Mouse (Mus musculus): ENCODE results near the gene Rbm12. TPM values are rescaled to one million over a fixed set of nuclear protein-coding genes. Genes with fewer than 3 reads are reported as not detected.

Gene Rbm12
- polyA plus RNA-seq, 1 experiment from 2014 or later: 24.4 TPM

GRCm38 (mm10) chr2:156087391-156088110 lies 24.2 kb downstream of the Rbm12 start:
- Histone ChIP-seq H3K36me3 (replicated peaks; ENCODE audit: control insufficient read depth, insufficient read depth) (peaks cover 13% of the 10 kb centered on the region), H3K4me2 (replicated peaks) (no peak overlapping the region), H3K27ac (no peak overlapping the region), H3K9me3 (ENCODE audit: control insufficient read depth, low read length) (no peaks in the 10 kb centered on the region), H3K9ac (no peak overlapping the region), H3K4me3 (replicated peaks; ENCODE audit: low read length) (no peak overlapping the region), H3K4me1 (replicated peaks; ENCODE audit: control insufficient read depth, insufficient read depth, low read length) (peaks cover 10% of the 10 kb centered on the region; the same call in 1 of the 2 replicates), H3K27me3 (ENCODE audit: control insufficient read depth, insufficient read depth, low read length) (no peaks in the 10 kb centered on the region)
- DNase-seq (ENCODE audit: low spot score) (no peak), ATAC-seq (ENCODE audit: low FRiP score) (no peak)
- 93% methylated on average over 7 of the region's 7 CpGs for WGBS

GRCm38 (mm10) chr2:156084541-156084940 lies 27.2 kb downstream of the Rbm12 start:
- DNase-seq (ENCODE audit: low spot score) (no peak), ATAC-seq (ENCODE audit: low FRiP score) (no peak)
- 91% methylated on average over 3 of the region's 3 CpGs for WGBS
- H3K27me3 ChIP-seq (ENCODE audit: control insufficient read depth, insufficient read depth, low read length): no peaks in the 10 kb centered on the region
- peaks cover 1% of the 10 kb centered on the region; the same call in 1 of the 2 replicates for H3K4me1 ChIP-seq (replicated peaks; ENCODE audit: control insufficient read depth, insufficient read depth, low read length)
- H3K4me2 ChIP-seq (replicated peaks): no peak overlapping the region
- no peak overlapping the region for H3K9ac ChIP-seq
- no peaks in the 10 kb centered on the region for H3K9me3 ChIP-seq (ENCODE audit: control insufficient read depth, low read length)
- H3K27ac ChIP-seq: no peak overlapping the region
- no peak overlapping the region for H3K4me3 ChIP-seq (replicated peaks; ENCODE audit: low read length)
- peaks cover 1% of the 10 kb centered on the region for H3K36me3 ChIP-seq (replicated peaks; ENCODE audit: control insufficient read depth, insufficient read depth)

GRCm38 (mm10) chr2:156080391-156080790 lies 31.4 kb downstream of the Rbm12 start:
- no peak overlapping the region for H3K27ac ChIP-seq
- H3K9me3 ChIP-seq (ENCODE audit: control insufficient read depth, low read length): no peaks in the 10 kb centered on the region
- no peak for ATAC-seq (ENCODE audit: low FRiP score)
- H3K4me1 ChIP-seq (replicated peaks; ENCODE audit: control insufficient read depth, insufficient read depth, low read length): no peaks in the 10 kb centered on the region; the same call in 1 of the 2 replicates
- H3K9ac ChIP-seq: no peak overlapping the region
- H3K27me3 ChIP-seq (ENCODE audit: control insufficient read depth, insufficient read depth, low read length): no peaks in the 10 kb centered on the region
- no peak overlapping the region for H3K4me2 ChIP-seq (replicated peaks)
- DNase-seq (ENCODE audit: low spot score): no peak
- H3K36me3 ChIP-seq (replicated peaks; ENCODE audit: control insufficient read depth, insufficient read depth): peaks cover 38% of the 10 kb centered on the region
- H3K4me3 ChIP-seq (replicated peaks; ENCODE audit: low read length): no peak overlapping the region
- 81% methylated on average over 7 of the region's 7 CpGs for WGBS

- no peak for ATAC-seq (ENCODE audit: low FRiP score)
- H3K9me3 ChIP-seq (ENCODE audit: control insufficient read depth, low read length): no peaks in the 10 kb centered on the region
- H3K4me2 ChIP-seq (replicated peaks): no peak overlapping the region
- no peak overlapping the region for H3K4me3 ChIP-seq (replicated peaks; ENCODE audit: low read length)
- no peak overlapping the region for H3K9ac ChIP-seq
- H3K4me1 ChIP-seq (replicated peaks; ENCODE audit: control insufficient read depth, insufficient read depth, low read length): no peaks in the 10 kb centered on the region; the same call in 1 of the 2 replicates
- peaks cover 46% of the 10 kb centered on the region for H3K36me3 ChIP-seq (replicated peaks; ENCODE audit: control insufficient read depth, insufficient read depth)
- no peak for DNase-seq (ENCODE audit: low spot score)
- no peak overlapping the region for H3K27ac ChIP-seq
- no peaks in the 10 kb centered on the region for H3K27me3 ChIP-seq (ENCODE audit: control insufficient read depth, insufficient read depth, low read length)
- 54% methylated on average over 4 of the region's 4 CpGs for WGBS
Measured at GRCm38 (mm10) chr2:156079674-156080073, 32.1 kb downstream of the Rbm12 start.

- Histone ChIP-seq H3K9me3 (ENCODE audit: control insufficient read depth, low read length) (no peaks in the 10 kb centered on the region), H3K4me2 (replicated peaks) (no peak overlapping the region), H3K27ac (no peak overlapping the region), H3K9ac (no peak overlapping the region), H3K36me3 (replicated peaks; ENCODE audit: control insufficient read depth, insufficient read depth) (peaks cover 51% of the 10 kb centered on the region), H3K27me3 (ENCODE audit: control insufficient read depth, insufficient read depth, low read length) (no peaks in the 10 kb centered on the region), H3K4me3 (replicated peaks; ENCODE audit: low read length) (no peak overlapping the region), H3K4me1 (replicated peaks; ENCODE audit: control insufficient read depth, insufficient read depth, low read length) (no peaks in the 10 kb centered on the region; the same call in 1 of the 2 replicates)
- WGBS: 93% methylated on average over 8 of the region's 8 CpGs
- no peak for ATAC-seq (ENCODE audit: low FRiP score)
- no peak for DNase-seq (ENCODE audit: low spot score)
Measured at GRCm38 (mm10) chr2:156079183-156079560, 32.6 kb downstream of the Rbm12 start.

GRCm38 (mm10) chr2:156078421-156079182 lies 33.2 kb downstream of the Rbm12 start:
- no peaks in the 10 kb centered on the region; the same call in 1 of the 2 replicates for H3K4me1 ChIP-seq (replicated peaks; ENCODE audit: control insufficient read depth, insufficient read depth, low read length)
- no peaks in the 10 kb centered on the region for H3K9me3 ChIP-seq (ENCODE audit: control insufficient read depth, low read length)
- DNase-seq (ENCODE audit: low spot score) (no peak), ATAC-seq (ENCODE audit: low FRiP score) (no peak)
- H3K9ac ChIP-seq: no peak overlapping the region
- no peak overlapping the region for H3K4me3 ChIP-seq (replicated peaks; ENCODE audit: low read length)
- no peak overlapping the region for H3K27ac ChIP-seq
- H3K4me2 ChIP-seq (replicated peaks): no peak overlapping the region
- 94% methylated on average over 16 of the region's 16 CpGs for WGBS
- no peaks in the 10 kb centered on the region for H3K27me3 ChIP-seq (ENCODE audit: control insufficient read depth, insufficient read depth, low read length)
- peaks cover 56% of the 10 kb centered on the region for H3K36me3 ChIP-seq (replicated peaks; ENCODE audit: control insufficient read depth, insufficient read depth)

- DNase-seq (ENCODE audit: low spot score) (no peak), ATAC-seq (ENCODE audit: low FRiP score) (no peak)
- no peak overlapping the region for H3K27ac ChIP-seq
- H3K9ac ChIP-seq: no peak overlapping the region
- peaks cover 67% of the 10 kb centered on the region for H3K36me3 ChIP-seq (replicated peaks; ENCODE audit: control insufficient read depth, insufficient read depth)
- no peak overlapping the region for H3K4me3 ChIP-seq (replicated peaks; ENCODE audit: low read length)
- no peak overlapping the region for H3K4me2 ChIP-seq (replicated peaks)
- no peaks in the 10 kb centered on the region; the same call in 1 of the 2 replicates for H3K4me1 ChIP-seq (replicated peaks; ENCODE audit: control insufficient read depth, insufficient read depth, low read length)
- no peaks in the 10 kb centered on the region for H3K27me3 ChIP-seq (ENCODE audit: control insufficient read depth, insufficient read depth, low read length)
- no peaks in the 10 kb centered on the region for H3K9me3 ChIP-seq (ENCODE audit: control insufficient read depth, low read length)
- WGBS: 91% methylated on average over 7 of the region's 7 CpGs
Measured at GRCm38 (mm10) chr2:156077461-156077860, 34.3 kb downstream of the Rbm12 start.

GRCm38 (mm10) chr2:156073725-156074124 lies 38.1 kb downstream of the Rbm12 start:
- no peak overlapping the region for H3K4me3 ChIP-seq (replicated peaks; ENCODE audit: low read length)
- H3K4me2 ChIP-seq (replicated peaks): no peak overlapping the region
- 96% methylated on average over 15 of the region's 15 CpGs for WGBS
- H3K27me3 ChIP-seq (ENCODE audit: control insufficient read depth, insufficient read depth, low read length): no peaks in the 10 kb centered on the region
- H3K9me3 ChIP-seq (ENCODE audit: control insufficient read depth, low read length): no peaks in the 10 kb centered on the region
- no peaks in the 10 kb centered on the region for H3K4me1 ChIP-seq (replicated peaks; ENCODE audit: control insufficient read depth, insufficient read depth, low read length)
- H3K27ac ChIP-seq: no peak overlapping the region
- H3K9ac ChIP-seq: no peak overlapping the region
- H3K36me3 ChIP-seq (replicated peaks; ENCODE audit: control insufficient read depth, insufficient read depth): peaks cover 98% of the 10 kb centered on the region
- ATAC-seq (ENCODE audit: low FRiP score): no peak
- no peak for DNase-seq (ENCODE audit: low spot score)

- Histone ChIP-seq H3K27ac (no peak overlapping the region), H3K4me2 (replicated peaks) (no peak overlapping the region), H3K36me3 (replicated peaks; ENCODE audit: control insufficient read depth, insufficient read depth) (peaks cover 79% of the 10 kb centered on the region), H3K9ac (no peak overlapping the region), H3K4me1 (replicated peaks; ENCODE audit: control insufficient read depth, insufficient read depth, low read length) (peaks cover 3% of the 10 kb centered on the region; the same call in 1 of the 2 replicates), H3K9me3 (ENCODE audit: control insufficient read depth, low read length) (no peaks in the 10 kb centered on the region), H3K4me3 (replicated peaks; ENCODE audit: low read length) (no peak overlapping the region), H3K27me3 (ENCODE audit: control insufficient read depth, insufficient read depth, low read length) (no peaks in the 10 kb centered on the region)
- no peak for DNase-seq (ENCODE audit: low spot score)
- no peak for ATAC-seq (ENCODE audit: low FRiP score)
- WGBS: 95% methylated on average over 10 of the region's 10 CpGs
Measured at GRCm38 (mm10) chr2:156071236-156071635, 40.5 kb downstream of the Rbm12 start.

All from hindbrain, embryonic 14.5 days (tissue).